Mouse (Mus musculus) lung, postnatal 0 days (tissue): ENCODE measurements around the gene Snapc2. TPM values are rescaled to one million over a fixed set of nuclear protein-coding genes. Genes with fewer than 3 reads are reported as not detected.

ENCODE experiments used
- ATAC-seq: fragments of 200-750 bp; cut with Nextera tagmentation; 2 replicates; pipeline ENCODE4 v1.8.0; 2017; ENCODE audit warnings: moderate library complexity
- DNase-seq: peaks from one replicate; pipeline ENCODE4 v3.0.0-alpha.2; 2016; ENCODE audit warnings: low spot score
- H3K27ac ChIP-seq: fragments of 300-500 bp; sonication (generic); 2 replicates; pipeline ENCODE4 v1.5.1; 2014; ENCODE audit warnings: antibody characterized with exemption, mild to moderate bottlenecking, low read length, mixed read lengths
- H3K27me3 ChIP-seq: fragments of 300-500 bp; sonication (generic); replicated peaks from 2 replicates; pipeline ENCODE4 v1.6.1; 2014; ENCODE audit warnings: low read length, mixed read lengths; ENCODE audit not compliant: insufficient read depth
- H3K36me3 ChIP-seq: fragments of 300-500 bp; sonication (generic); 2 replicates; pipeline ENCODE4 v1.6.1; 2014; ENCODE audit warnings: low read length, mixed read lengths; ENCODE audit not compliant: insufficient read depth
- H3K4me1 ChIP-seq: fragments of 300-500 bp; sonication (generic); 2 replicates; pipeline ENCODE4 v1.6.1; 2014; ENCODE audit warnings: antibody characterized with exemption, low read depth, low read length, mixed read lengths; ENCODE audit not compliant: insufficient read depth
- H3K4me2 ChIP-seq: fragments of 300-500 bp; sonication (generic); replicated peaks from 2 replicates; pipeline ENCODE4 v1.6.1; 2014; ENCODE audit warnings: low read depth, mild to moderate bottlenecking, low read length, moderate library complexity, mixed read lengths
- H3K4me3 ChIP-seq: fragments of 300-500 bp; sonication (generic); 2 replicates; pipeline ENCODE4 v1.5.1; 2014; ENCODE audit warnings: low read depth, low read length
- H3K9ac ChIP-seq: fragments of 300-500 bp; sonication (generic); replicated peaks from 2 replicates; pipeline ENCODE4 v1.6.1; 2014; ENCODE audit warnings: low read depth, mild to moderate bottlenecking
- H3K9me3 ChIP-seq: fragments of 300-500 bp; sonication (generic); 2 replicates; pipeline ENCODE4 v1.6.1; 2016; ENCODE audit warnings: low read length, mixed read lengths
- CTCF ChIP-seq: IDR thresholded peaks from 2 replicates; pipeline ENCODE4 v1.5.1; 2016; ENCODE audit warnings: antibody characterized with exemption, mild to moderate bottlenecking
- EP300 ChIP-seq: IDR thresholded peaks from 2 replicates; pipeline ENCODE4 v1.6.1; 2016; ENCODE audit warnings: antibody characterized with exemption, mild to moderate bottlenecking, control low read depth
- WGBS: fragments of 180-500 bp; shearing (Covaris S2); extraction: QIAGEN DNeasy Blood & Tissue Kit; methylation state at CpG from one replicate; pipeline ENCODE4 v1.1.7; 2014; 5-methylcytosine and 5-hydroxymethylcytosine counted together
- polyA plus RNA-seq: library from polyadenylated mRNA; unstranded; fragments of >200 nt; fragmentation: Nextera tagmentation; extraction: Ambion mirVana; gene quantifications from 2 replicates; pipeline ENCODE4 v1.2.1, GENCODE M21; 2015

Snapc2 gene
- polyA plus RNA-seq, 1 experiment from 2014 or later: 28.9 TPM

DNA sequence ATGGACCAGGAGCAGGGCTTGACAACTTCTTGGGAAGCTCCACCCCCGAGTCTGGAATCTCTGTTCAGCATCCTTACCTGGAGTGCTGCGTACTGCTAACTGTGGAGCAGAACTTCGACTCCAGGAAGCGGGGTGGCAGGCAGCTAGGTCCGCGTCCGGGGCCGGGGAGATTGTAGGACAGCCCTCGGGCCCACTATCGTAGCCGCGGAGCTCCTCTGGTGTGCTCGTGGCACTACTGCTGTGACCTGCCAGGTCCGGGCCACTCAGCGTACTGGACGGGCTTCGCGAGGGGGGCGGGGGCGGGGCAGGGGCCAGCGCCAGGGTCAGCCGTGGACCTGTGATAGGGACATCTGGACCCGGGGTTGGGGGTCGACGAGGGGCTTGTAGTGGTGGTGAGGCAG lies 40.1 kb upstream of the Snapc2 start:
- H3K27me3 ChIP-seq: 0 out of 2 replicates have a peak, but pooled peaks cover 4% of the 10 kb centered on the region
- peak overlapping the region; percentile 54; the same call in 1 of the 2 replicates for H3K27ac ChIP-seq

DNA sequence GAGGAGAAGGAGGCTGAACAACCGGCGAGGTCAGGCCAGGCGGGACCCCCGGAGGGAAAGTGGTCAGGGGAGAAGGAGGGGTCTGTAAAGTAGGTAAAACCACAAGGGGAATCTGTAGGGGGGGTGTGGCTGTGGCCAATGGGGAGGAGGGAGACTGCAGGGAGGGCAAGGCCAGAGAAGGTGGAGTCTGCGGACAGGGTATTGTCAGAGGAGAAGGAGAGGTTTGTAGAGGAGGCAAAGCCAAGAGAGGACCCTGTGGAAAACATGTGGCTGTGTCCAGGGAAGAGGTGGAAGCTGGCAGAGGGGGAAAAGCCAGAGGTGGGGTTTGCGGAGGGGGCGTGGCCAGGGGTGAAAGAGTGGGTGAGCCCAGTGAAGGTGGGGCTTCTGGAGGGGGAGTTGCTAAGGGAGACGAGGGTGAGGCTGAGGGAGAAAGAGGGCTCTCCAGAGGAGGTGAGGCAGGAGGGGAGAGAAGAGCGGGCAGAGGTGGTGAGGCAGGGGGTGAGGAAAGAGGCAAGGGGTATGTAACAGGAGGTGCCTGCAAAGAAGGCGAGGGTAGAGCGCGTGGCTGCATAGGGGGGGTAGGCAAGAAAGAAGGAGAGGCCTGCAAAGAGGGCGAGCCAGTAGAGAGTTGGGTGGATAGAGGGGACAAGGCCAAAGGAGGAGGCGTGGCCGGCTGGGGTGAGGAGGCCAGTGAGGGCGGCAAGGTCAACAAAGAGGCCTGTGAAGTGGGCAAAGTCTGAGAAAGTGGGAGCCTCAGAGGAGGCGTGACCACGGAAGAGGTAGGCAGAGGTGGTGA lies 39.5 kb upstream of the Snapc2 start:
- peaks cover 12% of the 10 kb centered on the region; the same call in 1 of the 2 replicates for H3K4me1 ChIP-seq
- H3K27me3 ChIP-seq: 0 out of 2 replicates have a peak, but pooled peaks cover 4% of the 10 kb centered on the region
- peak overlapping the region; percentile 54 for H3K27ac ChIP-seq

More for the DNA sequence above, 40.1 kb upstream of the Snapc2 start:
- no peaks in the 10 kb centered on the region for H3K9me3 ChIP-seq
- peak; percentile 60 for DNase-seq
- H3K4me2 ChIP-seq: peak overlapping the region; percentile 83
- TF ChIP-seq EP300: no peak
- TF ChIP-seq CTCF: no peak
- peak overlapping the region; percentile 38 for H3K4me3 ChIP-seq
- under 1% methylated on average over 20 of the region's 25 CpGs for WGBS
- peak overlapping the region; percentile 23; the same call in 1 of the 2 replicates for H3K9ac ChIP-seq
- H3K36me3 ChIP-seq: no peaks in the 10 kb centered on the region
- peaks cover 12% of the 10 kb centered on the region; the same call in 1 of the 2 replicates for H3K4me1 ChIP-seq
- peak; percentile 16 for ATAC-seq

DNA sequence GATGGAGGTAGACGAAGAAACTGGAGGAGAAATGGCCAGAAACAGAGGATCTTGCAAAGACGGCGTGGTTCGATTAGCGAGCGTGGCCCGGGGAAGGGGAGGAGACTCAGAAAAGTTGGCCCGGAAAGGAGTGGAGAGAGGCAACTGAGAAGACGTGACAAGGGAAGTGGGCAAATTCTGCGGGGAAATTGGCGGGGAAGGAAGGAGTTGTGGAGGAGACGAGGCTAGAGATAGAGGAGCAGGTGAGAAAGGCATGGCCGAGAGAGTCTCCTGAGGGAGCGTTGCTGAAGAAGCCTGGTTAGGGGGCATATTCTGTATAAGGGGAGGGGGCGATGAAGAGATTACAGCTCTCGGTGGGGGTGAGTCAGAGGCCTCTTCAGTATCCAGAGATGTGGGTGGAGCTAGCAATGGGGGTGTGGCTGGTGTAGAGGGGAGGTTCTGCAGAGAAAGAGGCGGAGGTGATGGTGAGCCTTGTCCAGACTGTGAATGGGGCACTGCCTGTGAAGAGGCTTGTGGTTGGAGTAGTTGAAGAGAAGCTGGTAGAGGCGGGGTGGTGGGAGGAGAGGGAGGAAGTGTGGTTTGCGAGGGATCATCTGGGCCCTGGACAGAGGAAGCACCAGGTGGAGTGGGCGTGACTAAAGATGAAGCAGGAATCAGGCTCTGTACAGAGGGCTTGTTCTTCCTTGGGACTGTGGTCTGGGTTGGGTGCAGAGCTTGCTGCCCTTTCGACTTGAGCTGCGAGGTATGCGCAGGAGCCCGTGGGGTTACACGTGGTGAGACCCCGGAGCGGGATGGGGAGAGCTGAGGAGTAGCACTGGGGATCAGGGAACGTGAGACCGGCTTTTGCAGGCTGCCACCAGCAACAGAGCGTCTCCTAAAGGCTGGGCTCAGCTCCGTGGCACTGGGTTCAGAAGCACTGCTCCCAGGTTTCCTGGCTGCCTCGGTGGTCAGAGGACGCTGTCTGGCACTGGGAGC lies 38.6 kb upstream of the Snapc2 start:
- H3K27ac ChIP-seq: peak overlapping the region; percentile 52
- DNase-seq (peak; percentile 95), ATAC-seq (peak; percentile 87)

More for the DNA sequence above, 39.5 kb upstream of the Snapc2 start:
- H3K4me3 ChIP-seq: peak overlapping the region; percentile 38
- TF ChIP-seq EP300 (no peak), CTCF (no peak)
- ATAC-seq: peak; percentile 74
- WGBS: 2% methylated on average over 17 of the region's 18 CpGs
- H3K4me2 ChIP-seq: peak overlapping the region; percentile 83
- H3K36me3 ChIP-seq: no peaks in the 10 kb centered on the region
- no peaks in the 10 kb centered on the region for H3K9me3 ChIP-seq
- peak overlapping the region; percentile 23; the same call in 1 of the 2 replicates for H3K9ac ChIP-seq
- DNase-seq: peak; percentile 89

DNA sequence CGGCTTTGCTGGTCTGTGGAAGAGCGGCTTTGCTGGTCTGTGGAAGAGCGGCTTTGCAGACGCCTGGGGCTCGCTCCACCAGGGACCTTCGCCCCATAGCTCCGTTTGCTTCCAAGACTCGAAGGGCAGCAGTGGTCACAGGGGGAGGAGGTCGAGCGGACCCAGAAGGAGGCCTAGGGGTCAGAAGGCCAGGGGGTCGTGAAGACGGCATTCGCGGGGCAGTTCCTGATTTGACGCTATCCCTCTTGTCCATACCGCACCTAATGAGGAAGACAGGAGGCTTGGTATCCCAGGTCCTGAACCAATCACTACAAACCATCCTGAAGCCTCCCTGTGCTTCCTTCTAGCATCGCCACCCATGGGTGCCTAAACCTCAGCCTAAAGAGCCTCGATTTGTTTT lies 36.6 kb upstream of the Snapc2 start:
- Histone ChIP-seq H3K4me2 (peak overlapping the region; percentile 64), H3K4me1 (peaks cover 12% of the 10 kb centered on the region; the same call in 1 of the 2 replicates), H3K9ac (no peak overlapping the region), H3K9me3 (no peaks in the 10 kb centered on the region), H3K36me3 (no peaks in the 10 kb centered on the region), H3K27me3 (0 out of 2 replicates have a peak, but pooled peaks cover 4% of the 10 kb centered on the region), H3K4me3 (no peak overlapping the region), H3K27ac (no peak overlapping the region)
- ATAC-seq: no peak
- TF ChIP-seq CTCF (no peak), EP300 (no peak)
- 6% methylated on average over 16 of the region's 18 CpGs for WGBS
- DNase-seq: no peak

More for the DNA sequence above, 38.6 kb upstream of the Snapc2 start:
- H3K36me3 ChIP-seq: no peaks in the 10 kb centered on the region
- H3K27me3 ChIP-seq: 0 out of 2 replicates have a peak, but pooled peaks cover 4% of the 10 kb centered on the region
- no peaks in the 10 kb centered on the region for H3K9me3 ChIP-seq
- H3K4me1 ChIP-seq: peaks cover 12% of the 10 kb centered on the region; the same call in 1 of the 2 replicates
- no peak overlapping the region for H3K9ac ChIP-seq
- 5% methylated on average over 33 of the region's 33 CpGs for WGBS
- peak overlapping the region; percentile 38 for H3K4me3 ChIP-seq
- peak overlapping the region; percentile 83 for H3K4me2 ChIP-seq
- no peak for TF ChIP-seq EP300
- no peak for TF ChIP-seq CTCF

DNA sequence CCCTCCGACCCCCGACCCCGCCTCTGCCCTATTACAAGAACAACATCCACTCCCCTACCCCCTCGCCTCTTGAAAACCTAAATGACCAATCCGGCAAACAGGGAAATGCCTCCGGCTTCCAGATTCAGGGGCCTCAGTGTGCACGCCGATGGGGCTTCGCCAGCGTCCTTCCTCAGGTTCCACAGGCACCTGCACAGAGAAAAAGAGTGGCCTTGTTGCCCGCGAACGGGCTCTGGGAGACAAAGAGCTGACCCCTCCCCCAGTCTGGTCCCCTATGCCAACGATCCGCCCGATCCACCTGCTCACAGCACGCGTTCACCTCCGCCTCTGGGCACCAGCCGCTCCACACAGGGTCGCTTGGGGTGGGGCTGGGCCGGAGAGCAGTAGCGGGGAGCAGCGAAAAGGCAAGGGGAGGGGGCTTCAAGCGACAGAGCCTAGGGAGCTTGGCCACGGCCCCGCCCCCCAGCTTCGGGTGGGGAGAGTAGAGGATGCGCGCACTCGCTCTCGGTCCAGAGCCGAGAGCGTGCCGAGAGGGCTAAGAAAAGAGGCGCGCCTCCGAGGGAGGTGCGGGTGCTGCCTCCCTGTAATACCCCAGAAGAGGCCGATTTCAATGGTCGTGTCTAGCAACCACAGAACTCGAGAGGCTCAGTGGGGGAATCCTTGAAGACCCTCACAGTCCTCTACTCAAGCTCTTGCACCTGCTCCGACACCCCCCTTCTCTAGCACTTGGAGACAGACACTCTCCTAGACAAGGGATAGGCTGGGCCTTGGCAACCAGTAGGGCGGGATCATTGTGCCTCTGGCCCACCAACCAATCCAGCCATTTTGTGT lies 35.9 kb upstream of the Snapc2 start, which contains the start of gene Prr36:
TSS of gene Prr36 (minus strand) at position 669 of the 831 bp plus-strand sequence.
- Histone ChIP-seq H3K4me2 (peak within 1 kb of the TSS; percentile 64), H3K27ac (no peak within 1 kb of the TSS), H3K27me3 (0 out of 2 replicates have a peak, but pooled peaks cover 4% of the 10 kb centered on the region), H3K36me3 (no peaks in the 10 kb centered on the region), H3K9ac (no peak within 1 kb of the TSS), H3K4me3 (peak within 1 kb of the TSS; percentile 36), H3K9me3 (no peaks in the 10 kb centered on the region), H3K4me1 (peaks cover 12% of the 10 kb centered on the region; the same call in 1 of the 2 replicates)
- ATAC-seq: no peak
- TF ChIP-seq EP300 (no peak), CTCF (no peak)
- 1% methylated on average over 43 of the region's 44 CpGs for WGBS
- DNase-seq: peak; percentile 62
